Mouse (Mus musculus) thymus, adult 2 months (tissue): ENCODE results near the gene Muc1.

ENCODE experiments used
- CTCF ChIP-seq: fragments of 200-500 bp; IDR thresholded peaks from 2 replicates; pipeline ENCODE4 v1.5.1; 2012; ENCODE audit warnings: mild to moderate bottlenecking, control low read depth, low read length, moderate library complexity, borderline replicate concordance; ENCODE audit not compliant: control insufficient read depth, poor library complexity, insufficient read depth; ENCODE audit errors: extremely low read depth
- POLR2A ChIP-seq: fragments of 200-500 bp; IDR thresholded peaks from 2 replicates; pipeline ENCODE4 v1.6.1; 2012; ENCODE audit warnings: mild to moderate bottlenecking, low read length, control low read depth, moderate library complexity; ENCODE audit not compliant: control insufficient read depth, poor library complexity, insufficient read depth; ENCODE audit errors: extremely low read depth

- peak; percentile 96 for TF ChIP-seq CTCF
- no peak for TF ChIP-seq POLR2A
These were observed 692 bp upstream of the Muc1 start for GRCm38 (mm10) chr3:89228180-89228549.
